Mouse (Mus musculus) ES-E14 (cell line): Measurements from ENCODE around the gene Nfat5.

ENCODE experiments used
- CHD2 ChIP-seq: IDR thresholded peaks from 2 replicates; pipeline ENCODE4 v1.6.1; 2014; ENCODE audit warnings: mild to moderate bottlenecking, low read depth, low read length, inconsistent platforms
- HCFC1 ChIP-seq: IDR thresholded peaks from 2 replicates; pipeline ENCODE4 v1.6.1; 2012; ENCODE audit warnings: low read length, inconsistent platforms, borderline replicate concordance; ENCODE audit not compliant: insufficient read depth
- MAFK ChIP-seq: IDR thresholded peaks from 2 replicates; pipeline ENCODE4 v1.6.1; 2014; ENCODE audit warnings: mild to moderate bottlenecking, low read depth, low read length, inconsistent platforms; ENCODE audit not compliant: insufficient read depth
- ZC3H11A ChIP-seq: IDR thresholded peaks from 2 replicates; pipeline ENCODE4 v1.6.1; 2012; ENCODE audit warnings: low read depth, mild to moderate bottlenecking, inconsistent platforms, low read length, borderline replicate concordance
- ZNF384 ChIP-seq: IDR thresholded peaks from 2 replicates; pipeline ENCODE4 v1.6.1; 2012; ENCODE audit warnings: low read depth, low read length, inconsistent platforms

GRCm38 (mm10) chr8:107395397-107395796, 102.1 kb downstream of the Nfat5 start:
- TF ChIP-seq MAFK (no peak), HCFC1 (no peak), ZC3H11A (no peak), ZNF384 (peak; percentile 76; the same call in 1 of the 2 replicates), CHD2 (no peak)
